Mouse (Mus musculus): ENCODE data around the gene Psmc6. TPM values are rescaled to one million over a fixed set of nuclear protein-coding genes. Genes with fewer than 3 reads are reported as not detected.

Psmc6 gene
- total RNA-seq, 1 experiment from 2014 or later: 185 TPM

DNA sequence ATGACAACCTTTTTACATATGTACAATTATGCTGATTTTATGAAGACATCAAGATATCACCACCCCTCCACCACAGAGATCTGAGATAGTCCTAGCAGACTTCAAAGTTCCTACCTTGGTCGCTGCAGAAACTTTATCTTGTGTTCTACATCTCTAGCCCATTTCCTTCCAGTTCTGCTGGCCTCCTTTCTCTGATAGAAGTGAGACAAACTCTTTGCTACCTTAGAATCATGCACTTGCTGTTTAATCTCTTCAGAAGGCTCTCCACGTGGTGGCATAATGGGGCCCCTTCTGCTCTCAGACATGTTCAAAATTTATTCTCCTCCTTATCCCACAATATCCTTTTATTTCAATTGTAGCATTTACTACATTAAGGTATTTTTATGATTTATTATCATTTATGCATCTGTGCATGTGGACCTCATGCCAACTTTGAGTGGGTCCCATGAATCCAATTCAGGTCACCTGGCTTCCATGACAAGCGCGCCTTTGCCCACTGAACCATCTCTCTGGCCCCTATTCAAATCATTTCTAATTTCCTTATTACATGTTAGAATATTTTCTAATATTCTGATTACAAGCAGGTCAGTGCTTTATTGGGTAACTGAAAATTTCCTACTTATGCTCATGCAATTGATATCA, 1.4 kb upstream of the Psmc6 start:
- ATAC-seq (replicated peaks; ENCODE audit: insufficient number of reproducible peaks, low FRiP score, low TSS enrichment, poor library complexity, severe bottlenecking): no peak

DNA sequence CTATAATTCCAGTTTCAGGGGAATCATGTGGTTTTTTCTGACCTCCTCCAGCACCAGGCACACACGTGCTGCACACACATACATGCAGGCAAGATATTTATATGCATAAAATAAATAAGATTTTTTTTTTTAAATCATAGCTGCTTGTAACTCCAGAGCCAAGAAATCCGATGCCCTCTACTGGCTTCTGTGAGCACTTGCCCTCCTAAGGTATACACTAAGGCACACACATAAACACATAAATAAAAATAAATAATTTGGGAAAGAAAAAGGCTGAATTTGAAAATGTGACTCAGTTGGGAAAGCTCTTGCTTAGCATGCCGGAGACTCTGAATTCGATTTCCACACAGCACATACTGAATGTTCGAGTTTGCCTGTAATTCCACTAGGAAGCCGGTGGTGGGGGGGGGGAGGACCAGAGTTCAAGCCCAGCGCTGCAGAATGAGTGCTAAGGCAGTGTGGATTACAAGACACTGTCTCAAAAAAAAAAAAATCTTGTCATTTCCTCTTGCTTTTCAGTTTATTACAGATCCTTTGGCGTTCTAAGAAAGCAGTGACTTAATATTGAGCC, 485 bp upstream of the Psmc6 start:
- ATAC-seq (replicated peaks; ENCODE audit: insufficient number of reproducible peaks, low FRiP score, low TSS enrichment, poor library complexity, severe bottlenecking): no peak

DNA sequence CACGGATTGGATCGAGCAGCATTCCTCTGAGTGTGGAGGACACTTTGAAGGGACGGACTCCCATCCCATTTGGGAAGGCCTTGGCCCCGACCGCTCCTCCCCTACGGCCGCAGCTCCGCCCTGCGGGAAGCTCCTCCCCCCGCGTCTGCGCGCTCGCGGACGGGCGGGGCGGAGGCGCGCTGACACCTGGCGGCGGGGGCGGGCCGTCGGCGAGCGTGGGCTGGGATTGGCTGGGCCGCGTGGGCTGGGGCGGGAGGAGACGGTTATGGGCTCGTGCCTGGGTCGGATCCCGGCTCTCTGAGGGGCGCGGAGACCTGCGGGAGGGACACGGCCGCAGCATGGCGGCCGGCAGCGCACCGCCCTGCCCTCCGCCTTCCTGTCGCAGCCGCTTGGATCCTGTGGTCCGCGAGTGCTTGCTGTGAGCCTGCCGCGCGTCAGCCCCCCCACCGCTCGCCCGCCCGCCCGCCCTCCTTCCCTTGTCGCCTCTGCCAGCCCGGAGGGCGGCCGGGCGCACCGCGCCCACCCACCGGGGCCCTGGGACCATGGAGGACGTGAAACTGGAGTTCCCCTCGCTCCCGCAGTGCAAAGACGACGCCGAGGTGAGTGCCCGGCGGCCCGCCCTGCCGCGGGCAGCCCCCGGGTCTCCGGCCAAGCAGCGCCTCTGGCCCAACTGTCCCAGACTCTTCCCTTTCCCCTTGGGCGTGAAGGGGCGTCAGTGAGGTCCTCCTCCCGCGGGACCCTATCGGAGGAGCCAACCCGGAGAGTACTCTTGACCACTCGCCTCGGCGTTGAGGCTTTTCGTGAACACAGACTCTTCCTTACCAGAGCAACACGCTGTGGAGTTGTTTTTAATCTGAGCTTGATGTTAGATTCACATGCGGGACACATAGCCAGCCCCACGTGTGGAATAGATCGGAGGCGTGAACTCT, 21.6 kb downstream of the Psmc6 start, which contains the start of gene Styx:
TSS of gene Styx (plus strand) at position 163 of the 929 bp plus-strand sequence.
- peak; percentile 92 for ATAC-seq (replicated peaks; ENCODE audit: insufficient number of reproducible peaks, low FRiP score, low TSS enrichment, poor library complexity, severe bottlenecking)

DNA sequence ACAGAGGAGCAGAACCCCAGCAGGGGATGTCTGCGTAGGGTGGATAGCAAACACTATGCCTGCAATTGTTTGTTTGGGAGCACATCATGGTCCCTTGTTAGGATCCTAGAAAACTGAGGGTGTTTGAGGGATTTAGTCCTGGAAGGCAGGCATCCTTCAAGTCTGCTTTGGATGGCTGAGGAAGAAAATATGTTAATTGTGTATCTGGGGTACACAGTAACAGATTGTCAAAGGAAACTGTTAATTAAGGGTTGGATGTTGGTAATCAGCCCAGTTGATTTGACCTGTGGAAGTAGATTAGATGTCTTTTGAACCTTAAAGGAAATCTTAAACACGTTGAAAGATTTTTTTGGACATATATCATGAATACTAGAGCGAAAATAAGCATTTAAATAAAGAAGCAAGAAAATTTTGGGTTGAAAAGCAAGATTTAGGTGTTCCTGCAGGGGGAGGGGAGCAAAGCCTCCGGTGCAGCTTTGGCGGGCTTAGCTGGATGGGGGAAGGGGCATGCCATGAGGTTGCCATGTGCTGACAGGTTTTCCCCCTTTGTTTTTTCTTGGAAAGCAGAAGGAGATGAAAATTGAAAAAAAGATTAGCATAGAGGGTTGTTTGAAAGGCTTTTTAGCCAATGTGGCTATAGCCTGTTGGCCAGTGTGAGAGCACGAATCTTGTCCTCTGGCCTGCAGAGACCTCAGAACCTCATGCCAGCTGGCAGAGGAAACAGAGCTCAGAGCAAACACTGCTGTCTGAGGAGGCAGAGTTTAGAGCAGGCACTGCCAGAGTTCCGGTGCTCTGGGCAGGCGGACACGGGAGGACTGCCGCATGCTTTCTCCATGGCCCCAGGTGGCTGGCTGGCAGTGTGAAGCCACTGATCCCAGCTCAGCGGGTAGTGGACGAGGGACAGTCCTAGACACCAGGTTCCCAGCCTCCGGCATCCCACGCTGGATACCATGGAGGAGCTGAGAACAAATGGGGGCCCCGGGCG, 34.9 kb downstream of the Psmc6 start:
- no peak for ATAC-seq (replicated peaks; ENCODE audit: insufficient number of reproducible peaks, low FRiP score, low TSS enrichment, poor library complexity, severe bottlenecking)

DNA sequence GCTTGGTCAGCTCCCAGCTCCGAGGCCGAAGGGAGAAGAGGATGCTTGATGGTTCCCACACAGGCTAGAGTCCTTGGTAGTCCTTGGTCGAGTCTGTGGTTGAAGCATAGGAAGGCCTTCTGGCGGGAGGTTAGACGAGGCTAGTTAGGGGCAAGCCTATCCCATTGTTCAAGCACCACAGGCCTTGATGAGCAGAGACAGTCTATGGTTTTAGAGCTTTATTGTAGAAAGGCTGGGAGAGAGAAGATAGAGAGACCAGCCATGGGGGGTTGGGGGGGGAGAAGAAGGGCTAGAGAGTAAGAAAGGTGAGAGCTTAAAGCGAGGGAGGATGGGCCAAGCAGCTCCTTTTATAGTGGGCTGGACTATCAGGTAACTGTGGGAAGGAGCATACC, 35.6 kb downstream of the Psmc6 start:
- no peak for ATAC-seq (replicated peaks; ENCODE audit: insufficient number of reproducible peaks, low FRiP score, low TSS enrichment, poor library complexity, severe bottlenecking)

DNA sequence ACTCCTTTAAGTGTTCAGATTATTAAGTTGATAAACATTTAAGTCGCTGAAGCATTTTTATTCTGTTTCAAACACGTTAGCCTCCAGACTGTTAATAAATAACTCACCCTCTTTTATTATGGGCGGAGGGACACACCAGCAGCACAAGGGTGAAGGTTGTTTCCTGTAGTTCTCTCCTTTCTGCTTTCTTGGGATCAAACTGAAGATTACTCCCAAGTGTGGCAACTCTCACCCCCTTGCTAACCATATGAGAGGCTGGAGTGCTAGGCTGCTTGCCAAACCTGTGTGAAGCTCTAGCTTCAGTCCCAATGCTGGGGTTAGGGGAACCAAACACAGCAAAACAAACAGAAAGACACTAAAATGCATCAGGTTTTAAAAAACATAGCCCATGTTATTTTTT, 49.2 kb downstream of the Psmc6 start:
- no peak for ATAC-seq (replicated peaks; ENCODE audit: insufficient number of reproducible peaks, low FRiP score, low TSS enrichment, poor library complexity, severe bottlenecking)

DNA sequence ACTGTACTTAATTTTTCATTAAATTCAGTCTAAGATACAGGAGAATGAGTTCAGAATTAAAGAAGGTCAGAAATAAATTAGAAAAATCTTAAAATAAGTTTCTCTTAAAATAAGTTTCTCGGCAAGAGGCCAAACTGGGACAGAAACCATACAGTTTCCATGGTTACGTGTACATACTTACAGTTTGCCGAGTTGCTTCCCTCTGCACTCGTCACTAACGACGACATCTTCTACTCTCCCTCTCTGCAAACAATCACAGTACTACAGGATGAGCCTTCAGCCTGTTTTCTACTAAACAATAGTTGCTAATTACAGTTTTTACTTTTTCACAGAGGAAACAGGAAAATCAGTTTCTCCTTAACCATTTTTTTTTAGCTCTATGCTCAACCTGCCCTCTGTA, 51.2 kb downstream of the Psmc6 start:
- no peak for ATAC-seq (replicated peaks; ENCODE audit: insufficient number of reproducible peaks, low FRiP score, low TSS enrichment, poor library complexity, severe bottlenecking)

DNA sequence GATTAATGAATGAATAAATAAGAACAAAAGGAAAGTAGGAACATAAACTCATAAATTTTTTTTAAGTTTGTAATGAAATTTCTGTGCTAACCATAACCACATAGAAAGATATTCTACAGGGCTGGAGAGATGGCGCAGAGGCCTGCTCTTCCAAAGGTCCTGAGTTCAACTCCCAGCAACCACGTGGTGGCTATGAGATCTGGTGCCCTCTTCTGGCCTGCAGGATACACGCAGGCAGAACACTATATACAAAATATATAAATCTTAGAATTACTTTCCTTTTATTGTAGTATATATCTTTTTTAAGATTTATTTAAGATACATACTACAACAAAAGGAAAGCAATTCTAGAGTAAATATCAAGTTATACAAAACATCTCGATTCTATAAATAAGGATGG, 53.3 kb downstream of the Psmc6 start:
- ATAC-seq (replicated peaks; ENCODE audit: insufficient number of reproducible peaks, low FRiP score, low TSS enrichment, poor library complexity, severe bottlenecking): no peak

DNA sequence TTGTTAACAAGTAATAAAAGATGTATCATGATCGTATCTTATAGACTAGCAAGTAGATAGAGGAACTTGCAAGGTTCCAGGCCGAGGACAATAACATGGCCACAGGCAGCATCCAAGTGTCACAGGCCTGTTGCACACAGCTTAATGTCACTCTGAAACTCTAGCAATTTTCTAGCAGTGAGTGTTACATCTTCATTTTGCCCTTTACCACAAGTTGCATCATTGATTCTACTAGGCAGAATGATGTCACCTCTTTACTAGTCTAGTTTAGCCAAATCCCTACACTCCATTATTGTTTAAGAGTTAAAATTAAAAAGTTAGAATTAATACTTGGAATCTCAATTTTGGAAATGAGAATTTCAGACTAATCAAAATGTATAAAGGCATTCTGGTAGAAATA, 56.0 kb downstream of the Psmc6 start:
- peak; percentile 33; the same call in 1 of the 2 replicates for ATAC-seq (replicated peaks; ENCODE audit: insufficient number of reproducible peaks, low FRiP score, low TSS enrichment, poor library complexity, severe bottlenecking)

DNA sequence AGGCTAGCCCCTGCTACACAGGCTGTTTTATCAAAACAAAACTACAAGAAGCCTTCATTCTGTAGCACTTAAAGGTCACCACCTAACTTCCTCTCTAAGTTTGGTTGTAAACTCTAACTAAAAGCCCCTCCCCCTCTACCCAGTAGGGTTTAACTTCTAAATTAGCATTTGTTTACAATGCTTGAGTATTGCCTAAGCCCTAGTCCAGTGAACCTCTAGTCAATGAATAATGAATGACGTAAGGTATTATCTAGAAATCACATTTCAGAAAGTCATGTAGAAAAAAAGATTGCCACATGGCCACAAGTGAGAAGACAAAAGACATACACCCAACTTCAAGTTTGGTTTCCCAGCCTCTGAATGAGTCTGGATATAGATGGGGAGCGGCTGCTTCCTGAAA, 57.9 kb downstream of the Psmc6 start:
- ATAC-seq (replicated peaks; ENCODE audit: insufficient number of reproducible peaks, low FRiP score, low TSS enrichment, poor library complexity, severe bottlenecking): peak; percentile 83

DNA sequence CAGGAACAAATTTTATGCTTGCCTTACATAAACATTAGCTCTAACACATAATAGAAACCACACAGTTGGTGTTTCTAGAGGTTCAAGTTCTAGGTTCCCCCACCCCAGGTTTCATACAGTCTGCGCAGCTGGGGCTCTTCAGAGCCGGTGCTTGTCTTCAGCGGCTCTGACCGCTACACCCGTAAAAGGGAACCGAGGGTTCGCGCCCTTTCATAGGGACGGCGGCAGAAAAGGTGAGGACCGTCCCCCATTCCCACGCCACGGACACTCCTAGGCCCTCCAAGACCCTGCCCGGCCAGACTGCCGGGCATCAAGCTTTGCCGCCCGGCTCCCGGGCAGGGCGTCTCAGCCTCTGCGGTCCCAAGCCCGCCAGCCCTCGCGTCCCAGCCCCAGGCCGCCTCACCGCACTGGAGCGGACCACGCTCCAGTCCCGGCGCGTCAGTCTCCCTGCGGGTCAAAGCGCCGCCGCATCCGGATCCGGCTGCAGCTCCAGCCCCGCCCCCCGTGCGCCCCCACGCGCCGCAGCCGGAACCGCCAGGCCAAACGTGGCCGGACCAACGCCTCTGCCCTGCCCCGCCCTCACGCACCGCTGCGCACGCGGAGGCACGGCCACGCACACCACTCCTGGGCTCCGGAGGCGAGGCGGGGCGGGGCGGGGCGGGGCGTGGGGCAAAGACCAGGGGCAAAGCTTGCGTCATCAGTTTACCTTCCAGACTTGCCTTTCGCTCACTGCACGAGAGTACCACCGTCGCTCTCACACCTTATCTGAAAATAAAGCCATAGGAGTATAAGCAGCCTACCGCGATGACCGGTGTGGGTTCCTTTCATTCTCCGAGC, 59.0 kb downstream of the Psmc6 start:
- peak; percentile 34 for ATAC-seq (replicated peaks; ENCODE audit: insufficient number of reproducible peaks, low FRiP score, low TSS enrichment, poor library complexity, severe bottlenecking)

DNA sequence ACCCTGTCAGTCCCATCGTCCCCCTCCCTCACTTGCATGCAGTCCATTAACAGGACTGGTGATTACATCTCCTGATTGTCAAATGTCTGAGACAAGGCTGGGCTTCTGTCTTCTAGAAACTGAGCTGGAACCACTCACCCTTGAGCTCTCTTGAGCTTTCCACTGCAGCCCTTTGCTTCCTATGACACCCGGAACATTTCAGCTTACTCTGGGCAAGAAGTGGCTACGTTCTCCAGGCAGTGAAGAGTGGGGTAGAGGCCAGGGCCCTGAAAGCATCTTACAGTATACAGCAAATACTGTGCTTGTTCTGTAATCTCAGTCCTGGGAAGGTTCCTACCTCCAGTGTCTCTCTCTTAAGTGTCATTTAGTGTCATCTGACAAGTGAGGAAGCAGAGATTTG, 59.6 kb downstream of the Psmc6 start:
- no peak for ATAC-seq (replicated peaks; ENCODE audit: insufficient number of reproducible peaks, low FRiP score, low TSS enrichment, poor library complexity, severe bottlenecking)

Other genes starting within 250 kb of the Psmc6 start
- gene Gpr137c, start 110.1 kb upstream of the Psmc6 start, total RNA-seq (2017): 2.3 to 3.9 TPM (median 3.0 TPM) in 3 replicates
- gene Txndc16, start 109.5 kb upstream of the Psmc6 start, total RNA-seq (2017): 18.7 to 25.9 TPM (median 24.8 TPM) in 3 replicates
- gene Ero1l, start 11.0 kb upstream of the Psmc6 start, total RNA-seq (2017): 23.6 to 39.2 TPM (median 28.2 TPM) in 3 replicates
- 20.1 to 36.2 TPM (median 31.5 TPM) in 3 replicates for gene Styx, start 21.3 kb downstream of the Psmc6 start, total RNA-seq (2017)
- 29.9 to 73.9 TPM (median 51.6 TPM) in 3 replicates for gene Gnpnat1, start 75.1 kb downstream of the Psmc6 start, total RNA-seq (2017)
- gene Fermt2, start 200.3 kb downstream of the Psmc6 start, total RNA-seq (2017): not detected in 3 replicates

Data from monocyte, adult 5-6 weeks (primary cell).